Comparison of ENCODE assay signal across 8 mouse cellular contexts in the genomic region with DNA sequence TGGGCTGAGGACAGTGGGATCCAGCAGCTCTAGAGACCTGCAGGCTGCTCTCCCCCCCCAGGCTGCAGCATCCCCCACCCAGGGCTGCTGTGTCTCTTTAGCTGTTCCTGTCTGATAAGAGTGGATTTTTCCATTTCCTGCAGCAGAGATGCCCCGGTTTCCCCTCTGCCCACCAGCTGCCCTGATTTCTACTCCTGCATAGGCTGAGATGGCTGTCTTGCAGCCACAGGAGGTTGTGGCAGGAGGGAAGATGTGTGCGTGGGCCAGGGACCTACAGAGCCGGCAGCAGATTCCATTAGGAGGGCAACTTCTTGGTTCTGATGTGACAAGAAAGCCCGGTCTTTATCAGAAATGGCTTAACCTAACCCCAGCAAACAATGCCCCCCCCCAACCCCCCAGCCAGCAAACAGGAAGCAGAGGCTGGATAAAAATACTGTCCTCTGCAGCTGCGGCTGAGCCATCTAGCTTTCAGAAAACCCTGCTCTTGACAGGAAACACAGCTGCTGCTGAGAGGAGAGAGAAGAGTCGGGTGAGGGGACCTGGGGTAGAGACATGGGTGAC. TPM values are rescaled to one million over a fixed set of nuclear protein-coding genes. Genes with fewer than 3 reads are reported as not detected.
A peak's percentile ranks its signal among the peaks of the same experiment; 100 is the strongest.
DNase-seq lines count a peak whose midpoint lies in the region; ATAC-seq and TF ChIP-seq lines count a peak whose summit lies in the region.

No protein-coding gene starts in this region.

- H3K27me3 ChIP-seq in forebrain, embryonic 13.5 days = no peaks in the 10 kb centered on the region
- no peaks in the 10 kb centered on the region for H3K27me3 ChIP-seq in forebrain, embryonic 11.5 days (ENCODE audit: control insufficient read depth, insufficient read depth, low read length)
- H3K27me3 ChIP-seq in lung, embryonic 15.5 days = no peaks in the 10 kb centered on the region
- H3K27me3 ChIP-seq in hindbrain, embryonic 16.5 days (replicated peaks; ENCODE audit: control insufficient read depth, insufficient read depth, low read length) = no peaks in the 10 kb centered on the region
- no peaks in the 10 kb centered on the region for H3K27me3 ChIP-seq in small intestine, adult 2 months (ENCODE audit: control insufficient read depth, insufficient read depth, low read length)

- peaks cover 6% of the 10 kb centered on the region; the same call in 1 of the 2 replicates for H3K4me1 ChIP-seq in forebrain, embryonic 13.5 days
- no peaks in the 10 kb centered on the region; the same call in 1 of the 2 replicates for H3K4me1 ChIP-seq in forebrain, embryonic 11.5 days (replicated peaks; ENCODE audit: control insufficient read depth, insufficient read depth, low read length)
- no peaks in the 10 kb centered on the region for H3K4me1 ChIP-seq in lung, embryonic 15.5 days
- H3K4me1 ChIP-seq in hindbrain, embryonic 16.5 days (ENCODE audit: control insufficient read depth, insufficient read depth, low read depth, low read length) = peaks cover 5% of the 10 kb centered on the region; the same call in 1 of the 2 replicates
- H3K4me1 ChIP-seq in small intestine, adult 2 months (ENCODE audit: control insufficient read depth, insufficient read depth, insufficient read length, low read length) = peaks cover 10% of the 10 kb centered on the region

- TF ChIP-seq CTCF in small intestine, adult 2 months (IDR thresholded peaks at IDR 0.05; ENCODE audit: extremely low read depth, insufficient read length, insufficient replicate concordance, low read depth, low read length) = no peak

- H3K27ac ChIP-seq in forebrain, embryonic 13.5 days = peak overlapping the region; percentile 35; the same call in 1 of the 2 replicates
- no peak overlapping the region for H3K27ac ChIP-seq in forebrain, embryonic 11.5 days (ENCODE audit: low read depth, low read length)
- H3K27ac ChIP-seq in lung, embryonic 15.5 days = peak overlapping the region; percentile 30; the same call in 1 of the 2 replicates
- H3K27ac ChIP-seq in hindbrain, embryonic 16.5 days (ENCODE audit: low read depth, low read length) = peak overlapping the region; percentile 31; the same call in 1 of the 2 replicates
- H3K27ac ChIP-seq in small intestine, adult 2 months (ENCODE audit: insufficient read depth, low read depth, low read length) = peak overlapping the region; percentile 80

- 67% methylated on average over 6 of the region's 6 CpGs for WGBS in forebrain, embryonic 13.5 days
- 68% methylated on average over 6 of the region's 6 CpGs for WGBS in forebrain, embryonic 11.5 days
- 10% methylated on average over 6 of the region's 6 CpGs for WGBS in lung, embryonic 15.5 days
- 51% methylated on average over 6 of the region's 6 CpGs for WGBS in hindbrain, embryonic 16.5 days
- 18% methylated on average over 6 of the region's 6 CpGs for WGBS in small intestine, adult 2 months

- no peaks in the 10 kb centered on the region for H3K36me3 ChIP-seq in forebrain, embryonic 13.5 days (ENCODE audit: poor library complexity, severe bottlenecking)
- no peaks in the 10 kb centered on the region for H3K36me3 ChIP-seq in forebrain, embryonic 11.5 days (ENCODE audit: control insufficient read depth, insufficient read depth, low read length)
- H3K36me3 ChIP-seq in lung, embryonic 15.5 days = no peaks in the 10 kb centered on the region
- H3K36me3 ChIP-seq in hindbrain, embryonic 16.5 days (ENCODE audit: control insufficient read depth, insufficient read depth, low read length) = no peaks in the 10 kb centered on the region
- no peaks in the 10 kb centered on the region for H3K36me3 ChIP-seq in small intestine, adult 2 months (ENCODE audit: control insufficient read depth, insufficient read depth, low read length)

- no peak overlapping the region for H3K4me2 ChIP-seq in forebrain, embryonic 13.5 days
- no peak overlapping the region for H3K4me2 ChIP-seq in forebrain, embryonic 11.5 days (ENCODE audit: low read depth, low read length, severe bottlenecking)
- H3K4me2 ChIP-seq in lung, embryonic 15.5 days = no peak overlapping the region
- no peak overlapping the region for H3K4me2 ChIP-seq in hindbrain, embryonic 16.5 days (ENCODE audit: low read length)

- no peak overlapping the region for H3K4me3 ChIP-seq in forebrain, embryonic 13.5 days
- H3K4me3 ChIP-seq in forebrain, embryonic 11.5 days (ENCODE audit: low read depth, low read length) = no peak overlapping the region
- no peak overlapping the region for H3K4me3 ChIP-seq in lung, embryonic 15.5 days
- H3K4me3 ChIP-seq in hindbrain, embryonic 16.5 days (ENCODE audit: low read length) = no peak overlapping the region
- no peak overlapping the region for H3K4me3 ChIP-seq in small intestine, adult 2 months (ENCODE audit: low read depth, low read length)

- H3K9me3 ChIP-seq in forebrain, embryonic 13.5 days (replicated peaks) = no peaks in the 10 kb centered on the region
- no peaks in the 10 kb centered on the region for H3K9me3 ChIP-seq in forebrain, embryonic 11.5 days (ENCODE audit: control insufficient read depth, low read length)
- H3K9me3 ChIP-seq in lung, embryonic 15.5 days = no peaks in the 10 kb centered on the region
- no peaks in the 10 kb centered on the region for H3K9me3 ChIP-seq in hindbrain, embryonic 16.5 days (ENCODE audit: control insufficient read depth, low read length)

- no peak for DNase-seq in forebrain, embryonic 11.5 days (ENCODE audit: low spot score)
- DNase-seq in lung, postnatal 25 days (ENCODE audit: low spot score) = no peak
- DNase-seq in layer of hippocampus, postnatal 25 days (ENCODE audit: extremely low spot score in 1 of 2, low spot score in 1 of 2) = no peak
- no peak for DNase-seq in retina, postnatal 1 day

- no peak overlapping the region for H3K9ac ChIP-seq in forebrain, embryonic 13.5 days
- no peak overlapping the region for H3K9ac ChIP-seq in forebrain, embryonic 11.5 days (ENCODE audit: low read length)
- no peak overlapping the region for H3K9ac ChIP-seq in lung, embryonic 15.5 days
- H3K9ac ChIP-seq in hindbrain, embryonic 16.5 days (ENCODE audit: low read depth, low read length) = no peak overlapping the region; the same call in 1 of the 2 replicates

- TF ChIP-seq POLR2A in small intestine, adult 2 months (IDR thresholded peaks at IDR 0.05; ENCODE audit: low read depth, low read length) = no peak

- ATAC-seq in forebrain, embryonic 13.5 days = no peak
- no peak for ATAC-seq in forebrain, embryonic 11.5 days (replicated peaks; ENCODE audit: low FRiP score)
- ATAC-seq in lung, embryonic 15.5 days (ENCODE audit: borderline replicate concordance, extremely low read depth, low FRiP score, low TSS enrichment) = no peak
- no peak for ATAC-seq in hindbrain, embryonic 16.5 days

RNA-seq across cellular contexts. Expression of a gene that starts 44.8 kb away (rescaled TPM):
- 38.7 and 39.9 TPM in 2 replicates for polyA plus RNA-seq in forebrain, embryonic 13.5 days (2015; fragmentation: Nextera tagmentation; extraction: Ambion mirVana)
- 54.0 and 57.5 TPM in 2 replicates for polyA plus RNA-seq in forebrain, embryonic 11.5 days (2014; fragmentation: Nextera tagmentation; extraction: Ambion mirVana)
- polyA plus RNA-seq in lung, embryonic 15.5 days (2015; fragmentation: Nextera tagmentation; extraction: Ambion mirVana) = 66.0 and 71.8 TPM in 2 replicates
- 7.9 and 10.6 TPM in 2 replicates for polyA plus RNA-seq in hindbrain, embryonic 16.5 days (2015; fragmentation: Nextera tagmentation; extraction: Ambion mirVana)
- 14.0 and 21.3 TPM in 2 replicates for polyA plus RNA-seq in small intestine, adult 2 months (2012; rRNA removed)
- total RNA-seq in layer of hippocampus, postnatal 25 days (2021) = 1 to 10 TPM; 5.2 to 6.5 TPM

RNA-seq across cellular contexts. Expression of a gene that starts 57.9 kb away (rescaled TPM):
- polyA plus RNA-seq in forebrain, embryonic 13.5 days (2015; fragmentation: Nextera tagmentation; extraction: Ambion mirVana) = 7.8 and 8.4 TPM in 2 replicates
- 2.8 TPM in 2 replicates for polyA plus RNA-seq in forebrain, embryonic 11.5 days (2014; fragmentation: Nextera tagmentation; extraction: Ambion mirVana)
- polyA plus RNA-seq in lung, embryonic 15.5 days (2015; fragmentation: Nextera tagmentation; extraction: Ambion mirVana) = 16.7 and 20.2 TPM in 2 replicates
- 26.4 and 27.2 TPM in 2 replicates for polyA plus RNA-seq in hindbrain, embryonic 16.5 days (2015; fragmentation: Nextera tagmentation; extraction: Ambion mirVana)
- polyA plus RNA-seq in small intestine, adult 2 months (2012; rRNA removed) = 3.6 and 3.9 TPM in 2 replicates
- 100 to 1,000 TPM; 138 to 141 TPM for total RNA-seq in layer of hippocampus, postnatal 25 days (2021)
